Mouse (Mus musculus) cerebellum, adult 11-12 months (tissue): Measurements from ENCODE around the gene Stxbp5.
"Not testable (repeated sequence)": the region's sequence is repeated elsewhere in the genome, so short reads cannot be mapped to it uniquely, and the experiment has no call there.

Source experiments
- DNase-seq: peaks from one replicate; pipeline ENCODE4 v3.0.0; 2022

The Stxbp5 gene

DNA sequence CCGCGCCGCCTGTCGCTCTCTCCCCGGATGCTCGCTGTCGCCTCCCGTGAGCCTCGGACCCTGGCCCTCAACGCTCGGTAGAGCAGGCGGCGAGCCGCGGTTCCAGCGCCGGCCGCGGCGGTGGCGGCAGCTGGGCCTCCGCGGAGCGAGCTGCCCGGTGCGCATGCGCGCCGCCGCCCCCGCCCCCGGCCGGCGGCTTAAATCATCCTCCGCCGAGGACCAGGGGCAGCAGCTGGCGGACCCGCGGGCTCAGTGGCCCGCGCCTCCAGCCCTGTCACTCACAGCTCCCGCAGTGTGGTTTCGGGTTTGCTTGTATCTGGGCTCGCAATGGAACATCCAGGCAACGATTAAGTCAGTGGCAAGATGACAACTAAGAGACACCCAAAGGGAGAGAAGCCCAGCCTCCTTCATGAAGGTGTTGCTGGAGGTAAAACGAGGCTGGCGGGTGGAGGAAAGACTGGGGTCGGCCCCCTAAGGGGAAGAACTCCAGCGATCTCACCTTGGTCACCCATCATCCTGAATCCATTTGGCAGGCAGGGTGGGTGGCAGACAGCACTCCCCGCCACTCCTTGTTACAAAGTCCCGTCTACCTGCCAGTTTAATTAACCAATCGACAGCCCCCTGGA, at the start of gene Stxbp5:
Gene Stxbp5 (minus strand): TSS at position 9 of the 626 bp plus-strand sequence.
- peak; percentile 87 for DNase-seq

DNA sequence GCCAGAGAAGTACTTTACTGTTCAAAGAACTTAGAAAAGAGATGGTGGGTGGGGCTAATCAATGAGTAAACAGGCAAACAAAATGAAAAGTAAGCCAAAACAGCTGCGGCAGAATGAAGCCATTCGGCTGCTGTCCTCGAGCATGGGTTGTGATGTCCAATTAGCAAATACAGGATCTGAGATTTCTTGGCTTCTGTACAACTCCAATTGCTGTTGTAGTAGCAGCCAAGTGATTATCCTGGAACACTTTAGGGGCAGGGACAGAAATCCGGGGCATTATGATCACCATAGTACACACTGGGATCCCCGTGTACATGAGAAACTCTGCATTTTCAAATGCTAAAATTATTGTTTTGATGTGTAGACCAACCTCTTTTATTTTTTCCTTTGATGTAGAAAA, 11.5 kb upstream of the Stxbp5 start:
- DNase-seq, result no peak

DNA sequence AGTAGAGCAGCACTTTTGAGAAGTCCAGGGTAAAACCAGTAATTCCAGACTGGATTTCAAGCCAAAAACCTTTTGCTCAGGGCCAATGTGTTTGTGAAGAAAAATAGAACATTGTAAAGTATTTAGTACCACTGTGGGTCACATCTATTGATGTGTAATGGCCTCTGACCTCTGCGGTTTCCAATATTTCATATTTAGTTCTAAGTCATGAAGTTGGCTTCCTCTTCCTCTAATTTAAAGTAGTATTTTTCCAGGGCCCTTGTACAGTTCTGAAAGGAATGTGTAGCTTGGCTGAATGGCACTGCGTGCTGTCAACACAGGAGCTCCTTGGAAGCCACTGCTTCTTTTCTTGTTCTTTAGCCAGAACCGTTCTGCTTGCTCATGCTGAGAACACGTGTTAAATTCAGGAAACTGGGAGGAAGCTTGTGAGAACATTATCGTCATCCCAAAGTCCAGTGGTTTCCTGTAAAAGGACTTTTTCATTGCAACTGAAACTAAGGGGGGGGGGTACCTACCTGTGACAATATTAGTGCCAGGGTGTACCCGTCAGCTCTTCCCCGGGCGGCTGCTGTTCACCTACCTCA, 7.1 kb upstream of the Stxbp5 start:
- DNase-seq, result no peak

DNA sequence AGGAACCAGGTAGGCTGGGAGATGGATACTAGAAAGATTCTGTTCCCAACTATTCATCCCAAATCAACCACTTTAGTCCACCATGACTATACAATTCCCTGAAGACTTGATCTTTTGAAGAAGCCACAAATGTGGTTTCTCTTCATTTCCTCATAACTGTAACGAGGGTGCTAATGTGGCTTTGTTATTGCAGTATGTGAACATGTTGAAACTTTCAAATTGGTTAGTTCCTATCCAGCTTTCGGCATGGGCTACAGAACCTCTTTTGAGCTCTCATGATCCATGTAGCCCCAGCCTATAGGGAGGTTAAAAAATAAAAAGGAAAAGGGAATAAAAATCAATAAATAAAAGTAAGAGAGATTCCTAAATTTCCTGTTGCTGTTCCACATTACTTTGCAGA, 6.6 kb upstream of the Stxbp5 start:
- DNase-seq, result no peak

DNA sequence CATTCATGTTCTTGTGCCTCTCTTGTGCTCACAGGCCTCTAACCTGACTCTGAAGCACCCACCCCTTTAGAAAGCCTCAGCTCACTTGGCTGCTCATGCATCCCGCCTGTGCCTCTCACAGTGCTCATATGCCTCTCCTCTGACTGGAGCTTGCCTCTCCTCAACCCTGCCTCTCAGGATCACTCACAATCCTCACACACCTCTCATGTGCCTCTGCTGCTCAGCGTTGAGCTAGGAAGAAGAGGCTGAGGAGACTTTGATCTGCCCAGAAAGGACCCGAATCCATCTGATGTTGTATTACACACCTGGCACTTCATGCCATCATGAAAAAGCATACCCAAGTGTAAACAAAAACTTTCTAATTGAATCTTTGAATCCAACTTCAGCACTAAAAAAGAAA, 5.3 kb upstream of the Stxbp5 start:
- DNase-seq, result no peak

DNA sequence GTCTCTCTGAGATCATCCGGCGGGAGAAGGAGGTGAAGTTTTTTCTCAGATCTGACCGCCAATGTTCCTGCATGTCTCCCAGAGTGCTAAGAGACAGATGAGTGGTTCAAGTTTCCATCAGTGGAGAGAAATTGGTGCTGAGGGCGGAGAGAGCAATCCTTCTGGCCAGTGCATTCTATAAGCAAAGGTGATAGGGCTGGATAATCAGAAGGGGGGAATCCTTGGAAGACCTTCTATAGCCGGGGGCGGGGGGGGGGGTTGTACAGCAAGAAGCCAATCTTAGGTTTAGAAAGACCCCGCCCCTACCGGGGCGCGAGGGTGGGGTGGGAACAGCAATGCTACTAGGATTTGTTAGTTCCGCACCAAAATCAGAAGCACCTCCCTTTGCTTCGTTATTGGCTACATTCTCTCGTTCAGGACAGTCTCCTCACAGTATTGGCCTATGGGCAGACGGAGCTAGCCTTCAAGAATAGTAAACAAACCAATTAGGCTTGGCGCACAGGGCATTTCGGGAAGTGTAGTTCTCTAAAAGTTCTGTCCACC, 889 bp upstream of the Stxbp5 start:
- peak; percentile 89 for DNase-seq

DNA sequence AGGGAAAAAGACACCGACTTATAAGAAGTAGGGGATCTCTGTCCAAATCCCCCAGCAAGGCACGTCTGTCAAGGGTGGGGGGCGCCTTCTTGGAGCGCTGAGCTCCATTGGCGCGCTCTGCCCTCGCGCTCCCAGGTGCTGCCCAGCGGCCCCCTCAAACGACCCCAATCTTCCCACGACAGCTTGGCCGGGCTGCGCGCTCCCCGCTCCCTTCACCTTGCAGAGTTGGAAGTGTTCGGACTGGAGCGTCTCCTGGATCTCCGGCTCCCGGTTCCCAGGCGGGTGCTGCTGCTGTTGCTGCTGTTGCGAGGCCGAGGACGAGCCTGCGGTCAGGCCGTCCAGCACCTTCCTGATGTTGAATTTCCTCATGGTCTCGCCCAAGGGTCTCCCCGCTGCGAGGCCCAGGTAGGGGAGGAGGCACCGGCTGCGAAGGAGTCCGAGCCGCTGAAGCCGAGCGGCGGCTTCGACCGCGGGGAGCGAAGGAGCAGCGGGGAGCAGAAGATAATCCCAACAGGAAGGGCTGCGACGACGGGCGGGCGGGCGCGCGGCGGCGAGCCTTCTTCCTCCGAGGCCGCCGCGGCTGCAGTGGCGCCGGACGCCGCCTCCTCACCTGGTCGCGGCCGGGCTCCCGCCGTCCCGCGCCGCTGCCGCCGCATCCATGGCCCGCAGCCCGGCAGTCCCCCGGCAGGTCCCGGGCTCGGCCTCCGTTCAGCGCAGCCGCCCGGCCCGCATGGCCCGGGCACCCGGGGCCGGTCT, 386 bp downstream of the Stxbp5 start:
- peak; percentile 64 for DNase-seq

DNA sequence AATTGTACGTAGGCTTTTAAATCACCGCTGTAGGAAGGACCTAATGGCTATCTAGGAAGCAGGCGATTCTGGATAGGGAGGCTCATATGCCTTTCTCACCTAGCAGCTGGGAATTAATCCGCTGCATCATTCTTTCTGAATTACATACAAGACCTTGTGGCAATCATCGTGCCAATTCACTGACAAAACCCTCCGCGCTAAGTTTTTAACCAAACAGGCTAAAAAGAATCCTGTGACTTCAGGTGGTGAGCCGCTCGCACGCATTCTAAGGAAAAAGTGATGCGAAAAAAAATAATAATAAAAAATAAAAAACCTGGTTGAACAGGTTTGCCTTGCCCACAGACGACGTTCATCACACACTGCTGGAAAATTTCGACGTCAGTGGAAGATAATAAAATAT, 1.1 kb downstream of the Stxbp5 start:
- no peak for DNase-seq

DNA sequence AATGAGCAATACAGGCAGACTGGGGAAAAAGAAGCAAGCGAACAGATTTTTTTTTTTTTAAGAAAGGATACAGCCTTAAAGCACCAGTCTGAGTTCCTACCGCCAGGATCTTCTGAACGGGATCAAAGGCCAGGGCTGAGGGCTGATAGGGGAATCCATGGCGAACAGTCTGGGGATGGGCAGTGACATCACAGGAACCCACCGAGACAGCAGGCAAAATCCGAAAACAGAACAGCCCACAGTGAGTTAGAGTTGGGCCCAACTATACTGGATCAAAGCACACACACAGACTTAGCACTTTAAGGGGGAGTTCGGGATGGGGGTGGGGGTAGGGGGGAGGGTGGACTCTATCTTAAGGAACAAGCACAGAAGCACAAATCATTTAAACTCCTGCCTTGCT, 1.8 kb downstream of the Stxbp5 start:
- no peak for DNase-seq

DNA sequence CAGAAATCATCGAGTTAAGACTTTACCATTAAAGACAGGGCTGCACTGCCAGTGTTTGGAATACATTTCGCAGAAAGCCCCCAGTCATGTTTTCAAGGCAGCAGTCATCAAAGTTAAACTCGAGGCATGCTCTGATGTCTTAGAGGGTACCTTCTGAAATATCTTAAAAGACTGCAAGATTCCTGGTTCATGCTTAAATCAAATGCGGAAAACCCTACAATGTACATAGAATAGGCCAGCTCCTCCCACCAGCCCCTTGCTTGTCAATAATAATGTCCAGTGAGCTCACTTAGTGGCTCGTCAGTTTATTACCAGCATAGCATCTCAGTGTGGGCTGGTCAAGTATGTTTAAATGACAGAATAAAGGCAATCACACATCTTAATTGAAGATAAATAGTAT, 3.0 kb downstream of the Stxbp5 start:
- DNase-seq, result no peak

DNA sequence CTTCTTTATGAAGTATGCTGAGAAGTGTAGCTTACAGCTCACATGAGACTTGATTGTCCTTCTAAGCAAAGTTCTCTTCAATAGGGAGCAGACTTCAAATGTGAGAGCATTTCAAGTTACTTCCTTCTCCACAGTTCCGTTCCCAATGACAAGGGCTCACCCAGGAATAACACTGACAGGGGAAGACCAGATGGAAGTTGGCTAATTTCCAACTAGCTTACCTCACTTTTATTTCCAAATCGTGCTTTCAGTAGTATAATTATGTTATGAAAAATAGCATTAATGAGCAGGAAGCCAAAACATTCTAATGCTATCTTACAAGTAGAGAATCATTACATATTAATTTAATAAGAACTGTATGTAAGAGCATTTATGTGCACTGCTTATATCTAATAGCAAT, 7.3 kb downstream of the Stxbp5 start:
- no peak for DNase-seq

DNA sequence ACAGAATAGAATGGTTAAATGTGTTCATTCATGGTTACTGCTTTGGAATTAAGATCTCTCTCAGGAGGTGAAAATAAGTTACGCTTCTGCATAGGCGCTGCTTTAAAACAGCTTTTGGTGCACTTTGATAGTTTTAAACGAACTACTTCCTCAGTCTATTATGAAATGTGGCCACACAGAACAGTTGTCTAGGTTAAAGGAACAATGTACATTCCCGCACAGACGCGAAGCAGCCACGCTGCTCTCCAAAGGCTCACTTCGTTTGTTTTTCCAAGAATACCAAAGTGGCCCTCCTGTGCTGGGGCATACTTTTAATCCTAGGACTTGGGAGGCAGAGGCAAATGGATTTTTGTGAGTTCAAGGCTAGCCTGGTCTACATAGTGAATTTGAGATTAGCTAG, 11.2 kb downstream of the Stxbp5 start:
- no peak for DNase-seq

DNA sequence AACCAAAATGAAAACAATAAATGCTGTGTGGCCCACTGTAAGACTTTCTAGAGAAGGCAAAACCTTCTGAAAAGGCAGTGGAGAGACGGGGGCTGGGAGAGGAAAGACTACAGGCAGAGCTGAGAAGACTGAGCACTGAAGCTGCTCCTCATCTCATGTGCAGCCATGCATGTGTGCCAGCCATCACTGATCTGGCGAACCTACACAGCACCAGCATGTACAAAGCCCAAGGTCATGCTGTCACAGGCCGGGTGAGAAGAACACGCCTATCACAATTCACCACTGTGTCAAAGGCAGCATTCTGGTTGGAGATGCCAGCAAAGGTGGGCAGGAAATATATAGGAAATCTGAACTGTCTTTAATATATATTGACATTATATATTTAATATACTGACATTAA, 12.2 kb downstream of the Stxbp5 start:
- DNase-seq, result no peak

DNA sequence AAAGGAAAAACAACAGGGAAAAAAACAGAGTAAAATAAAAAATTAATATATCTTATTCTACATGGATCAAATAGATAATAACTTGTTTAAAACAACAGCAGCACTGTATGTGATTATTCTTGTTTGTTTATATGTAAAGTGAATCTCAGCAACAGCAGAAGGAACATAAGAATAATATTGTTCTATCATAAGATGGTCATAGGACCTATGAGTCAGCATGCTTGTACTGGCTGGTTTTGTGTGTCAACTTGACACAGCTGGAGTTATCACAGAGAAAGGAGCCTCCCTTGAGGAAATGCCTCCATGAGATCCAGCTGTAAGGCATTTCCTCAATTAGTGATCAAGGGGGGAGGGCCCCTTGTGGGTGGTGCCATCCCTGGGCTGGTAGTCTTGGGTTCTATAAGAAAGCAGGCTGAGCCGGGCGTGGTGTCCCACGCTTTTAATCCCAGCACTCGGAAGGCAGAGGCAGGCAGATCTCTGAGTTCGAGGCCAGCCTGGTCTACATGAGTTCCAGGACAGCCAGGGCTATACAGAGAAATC, 19.0 kb downstream of the Stxbp5 start:
- not testable (repeated sequence) for DNase-seq

DNA sequence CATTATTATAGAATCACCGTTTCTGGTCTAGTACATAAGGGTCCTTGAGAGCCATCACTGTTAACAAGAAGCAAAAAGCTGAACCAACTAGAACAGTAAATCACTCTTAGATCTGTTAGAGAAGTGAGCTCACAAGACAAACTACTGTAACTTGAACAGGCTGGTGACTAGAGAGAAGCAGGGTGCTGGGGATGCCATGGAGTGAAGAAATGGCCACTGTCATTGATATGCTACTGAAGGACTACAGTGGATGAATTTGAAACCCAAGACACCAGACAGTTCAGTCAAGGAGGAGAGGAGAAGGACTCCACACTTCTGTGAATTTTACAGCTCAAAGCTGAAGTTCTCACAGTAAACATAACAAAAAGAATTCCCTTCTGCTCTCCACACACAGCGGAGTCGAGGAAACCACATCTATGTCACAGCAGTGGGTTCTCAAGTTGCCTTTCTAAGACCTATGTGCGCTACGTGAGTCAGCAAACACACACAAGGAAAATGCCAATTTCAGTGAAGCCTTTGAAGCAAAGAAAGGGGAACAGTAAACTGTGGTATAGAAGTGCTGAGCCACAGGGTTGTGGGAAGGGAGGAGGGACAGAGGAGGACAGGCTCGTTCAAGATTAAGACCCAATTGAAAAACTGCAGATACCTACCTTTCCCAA, 20.7 kb downstream of the Stxbp5 start:
- no peak for DNase-seq

DNA sequence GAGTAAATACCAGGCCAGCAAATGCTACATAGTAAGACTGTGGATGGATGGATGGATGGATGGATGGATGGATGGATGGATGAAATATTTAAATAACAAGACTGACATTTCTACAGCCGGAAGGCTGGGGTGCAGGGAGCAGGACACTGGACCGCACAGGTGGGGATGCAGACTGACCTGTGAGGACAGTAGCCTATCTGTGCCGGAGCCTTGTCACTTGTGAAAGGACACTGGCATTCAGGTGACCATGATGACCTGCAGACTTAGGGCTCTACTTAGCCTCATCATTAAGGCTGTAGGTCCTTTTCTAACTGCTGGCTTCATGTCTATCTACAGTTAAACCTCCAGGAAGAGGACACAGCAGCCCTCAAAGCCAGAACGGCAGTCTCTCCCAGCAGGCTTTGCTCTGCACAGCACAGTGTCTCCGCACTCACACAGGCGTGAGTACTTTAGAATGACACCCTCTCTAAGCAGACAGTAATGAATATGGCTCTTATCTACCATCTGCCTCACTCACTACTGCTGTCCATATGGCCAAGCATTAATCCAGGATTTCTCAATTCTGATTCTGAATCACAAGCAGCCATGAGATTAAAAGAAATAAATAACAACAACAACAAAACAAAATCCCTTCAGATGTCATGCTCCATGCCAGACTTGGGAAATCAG, 21.9 kb downstream of the Stxbp5 start:
- no peak for DNase-seq

DNA sequence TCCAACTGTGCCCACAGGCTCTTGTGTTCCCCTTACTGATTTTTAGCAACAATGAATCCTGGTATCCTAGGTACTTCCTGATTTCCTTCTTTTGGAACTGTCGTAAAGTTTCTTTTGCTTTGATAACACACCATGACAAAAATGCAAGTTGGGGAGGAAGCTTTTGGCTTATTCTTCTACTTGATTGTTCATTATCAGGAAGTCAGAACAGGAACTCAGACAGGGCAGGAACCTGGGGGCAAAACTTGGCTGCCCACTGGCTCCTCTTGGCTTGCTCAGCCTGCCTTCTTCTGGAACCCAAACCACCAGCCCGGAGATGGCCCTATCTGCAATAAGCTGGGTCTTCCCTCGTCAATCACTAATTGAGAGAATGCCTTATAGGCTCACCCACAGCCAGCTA, 25.0 kb downstream of the Stxbp5 start:
- DNase-seq, result no peak

DNA sequence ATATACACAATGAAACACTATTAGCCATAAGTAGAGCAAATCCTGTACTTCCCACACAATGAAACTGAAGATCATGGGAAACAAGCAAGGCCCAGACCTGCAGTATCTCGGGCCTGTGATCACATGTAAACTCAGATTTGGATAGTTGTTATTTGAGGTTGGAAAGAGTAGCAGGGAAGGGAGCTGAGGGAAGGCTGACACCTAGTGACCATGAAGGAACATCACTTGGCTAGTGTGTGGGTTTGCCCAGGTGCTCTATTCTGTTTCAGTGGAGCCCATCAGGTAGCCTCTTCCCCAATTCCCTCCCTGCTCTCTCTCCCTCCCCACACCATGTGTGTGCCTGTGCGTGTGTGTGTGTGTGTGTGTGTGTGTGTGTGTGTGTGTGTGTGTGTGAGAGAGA, 28.7 kb downstream of the Stxbp5 start:
- DNase-seq, result peak; percentile 37

DNA sequence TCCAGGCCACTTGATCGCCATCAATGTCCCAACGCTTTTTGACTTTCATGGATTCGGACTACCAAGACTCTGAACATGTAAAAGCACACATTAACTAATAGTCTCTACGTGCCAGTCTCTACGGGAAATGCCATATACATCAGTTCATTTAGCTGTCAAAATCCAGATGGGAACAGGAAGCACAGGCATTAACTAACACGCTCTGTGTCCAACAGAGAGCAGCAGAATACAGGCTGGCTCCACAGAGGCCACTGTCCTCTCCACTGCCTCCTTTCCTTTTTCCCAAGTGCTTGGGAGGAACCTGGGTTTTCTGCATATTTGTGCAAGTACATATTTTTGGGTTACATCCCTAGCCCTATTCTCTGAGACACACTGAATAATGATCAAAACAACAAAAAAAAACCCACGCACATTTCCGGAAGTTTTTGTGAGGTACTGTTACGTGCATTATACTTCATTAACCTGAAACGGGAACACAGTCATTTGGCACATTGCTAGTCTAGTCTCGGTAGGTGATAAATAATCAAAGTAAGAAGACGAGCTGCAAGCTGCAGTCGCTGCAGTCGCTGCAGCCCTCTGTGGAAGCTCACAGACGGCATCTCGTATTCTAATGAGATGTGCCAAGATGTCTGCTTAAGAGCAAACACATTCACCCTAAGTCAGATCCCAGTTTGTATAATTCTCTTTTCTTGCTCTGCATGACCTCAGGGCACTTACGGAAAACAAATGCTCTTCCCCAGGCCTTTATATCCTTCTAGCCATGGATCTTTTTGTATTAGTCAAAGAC, 33.9 kb downstream of the Stxbp5 start:
- DNase-seq, result no peak

DNA sequence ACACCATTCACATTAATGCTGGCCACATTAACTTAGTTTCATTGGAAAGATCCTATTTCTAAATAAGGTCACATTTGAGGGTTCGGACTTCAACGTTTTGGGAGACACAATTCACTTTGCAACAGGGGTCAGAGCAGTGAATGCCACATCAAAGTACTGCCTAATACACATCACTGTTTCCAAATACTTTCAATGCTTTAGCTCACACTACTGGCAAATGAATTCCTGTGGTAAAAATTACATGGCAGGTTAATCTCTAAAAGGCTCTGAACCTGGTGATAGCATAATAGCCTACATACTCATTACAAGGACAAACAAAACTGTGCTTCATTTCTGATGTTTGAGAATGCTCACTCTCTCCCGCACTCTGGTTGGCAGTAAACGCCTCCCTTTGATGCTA, 40.9 kb downstream of the Stxbp5 start:
- DNase-seq, result no peak

DNA sequence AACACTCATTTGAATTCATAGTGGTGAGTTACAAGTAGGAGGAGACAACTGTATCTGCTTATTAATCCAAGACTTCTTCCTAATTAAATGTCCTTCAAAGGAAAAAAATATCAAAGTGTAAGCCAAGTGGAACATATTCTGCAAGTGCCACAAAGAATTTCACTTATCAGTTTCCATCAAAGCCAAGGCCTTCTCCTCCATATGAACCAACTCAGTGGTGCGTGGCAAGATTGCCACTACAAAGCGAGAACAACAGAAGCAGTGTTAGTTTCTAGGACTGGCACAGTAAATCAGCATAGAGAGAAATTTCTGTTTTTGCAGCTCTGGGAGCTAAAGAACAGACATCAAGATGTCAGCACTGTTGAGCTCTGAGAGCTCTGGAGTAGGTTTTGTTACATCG, 41.4 kb downstream of the Stxbp5 start:
- DNase-seq, result no peak

DNA sequence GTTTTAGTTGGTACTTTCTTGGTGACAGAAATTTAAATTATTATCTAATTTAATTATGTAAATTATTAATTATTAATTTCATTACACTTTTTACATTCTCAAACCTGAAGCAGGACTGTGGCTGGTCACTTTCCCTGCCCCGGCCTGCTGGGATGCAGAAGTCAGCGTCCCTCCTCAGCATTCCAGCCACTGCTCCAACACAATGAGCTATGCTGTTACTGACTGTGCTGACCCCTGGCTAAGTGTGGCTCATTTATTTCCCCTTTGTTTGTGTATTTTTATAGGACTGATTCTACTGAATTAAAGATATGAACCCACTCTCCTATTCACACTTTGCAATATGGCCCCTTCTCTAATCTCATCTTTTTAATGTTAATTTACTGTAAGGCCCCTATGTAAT, 43.0 kb downstream of the Stxbp5 start:
- DNase-seq, result no peak
